Mouse (Mus musculus): Measurements from ENCODE around the gene Stx18. TPM values are rescaled to one million over a fixed set of nuclear protein-coding genes. Genes with fewer than 3 reads are reported as not detected.

Gene Stx18
- polyA plus RNA-seq, 1 experiment from 2014 or later = 22.4 TPM

GRCm38 (mm10) chr5:38137163-38137562 is 98.6 kb downstream of the Stx18 start:
- no peak overlapping the region for H3K9ac ChIP-seq (ENCODE audit: low read depth, low read length)
- H3K27ac ChIP-seq (ENCODE audit: low read depth, low read length) = no peak overlapping the region
- no peaks in the 10 kb centered on the region for H3K9me3 ChIP-seq (ENCODE audit: control insufficient read depth)
- ATAC-seq = no peak
- H3K4me1 ChIP-seq (replicated peaks; ENCODE audit: control insufficient read depth, insufficient read depth, low read length) = no peaks in the 10 kb centered on the region
- no peaks in the 10 kb centered on the region for H3K27me3 ChIP-seq (replicated peaks; ENCODE audit: control insufficient read depth, insufficient read depth, low read length)
- no peak overlapping the region for H3K4me3 ChIP-seq (ENCODE audit: low read depth, low read length)
- TF ChIP-seq CTCF (IDR thresholded peaks at IDR 0.05; ENCODE audit: low read depth) = no peak
- 84% methylated on average over 9 of the region's 9 CpGs for WGBS
- H3K36me3 ChIP-seq (ENCODE audit: control insufficient read depth, insufficient read depth) = peaks cover 9% of the 10 kb centered on the region
- no peak overlapping the region for H3K4me2 ChIP-seq (replicated peaks; ENCODE audit: low read depth)

- WGBS = 76% methylated on average over 6 of the region's 6 CpGs
- peaks cover 12% of the 10 kb centered on the region for H3K36me3 ChIP-seq (ENCODE audit: control insufficient read depth, insufficient read depth)
- ATAC-seq = no peak
Measured at GRCm38 (mm10) chr5:38140893-38141292, 102.4 kb downstream of the Stx18 start.

GRCm38 (mm10) chr5:38146524-38146923 is 108.0 kb downstream of the Stx18 start:
- Histone ChIP-seq H3K27me3 (replicated peaks; ENCODE audit: control insufficient read depth, insufficient read depth, low read length) (no peaks in the 10 kb centered on the region), H3K9me3 (ENCODE audit: control insufficient read depth) (no peaks in the 10 kb centered on the region), H3K9ac (ENCODE audit: low read depth, low read length) (no peak overlapping the region), H3K27ac (ENCODE audit: low read depth, low read length) (no peak overlapping the region), H3K4me3 (ENCODE audit: low read depth, low read length) (no peak overlapping the region), H3K4me1 (replicated peaks; ENCODE audit: control insufficient read depth, insufficient read depth, low read length) (no peaks in the 10 kb centered on the region), H3K4me2 (replicated peaks; ENCODE audit: low read depth) (no peak overlapping the region), H3K36me3 (ENCODE audit: control insufficient read depth, insufficient read depth) (peaks cover 8% of the 10 kb centered on the region; the same call in 1 of the 2 replicates)
- WGBS = 74% methylated on average over 6 of the region's 6 CpGs
- no peak for ATAC-seq
- no peak for TF ChIP-seq CTCF (IDR thresholded peaks at IDR 0.05; ENCODE audit: low read depth)

More at GRCm38 (mm10) chr5:38140893-38141292, 102.4 kb downstream of the Stx18 start:
- Histone ChIP-seq H3K27ac (ENCODE audit: low read depth, low read length) (no peak overlapping the region), H3K4me3 (ENCODE audit: low read depth, low read length) (no peak overlapping the region), H3K4me1 (replicated peaks; ENCODE audit: control insufficient read depth, insufficient read depth, low read length) (no peaks in the 10 kb centered on the region), H3K9ac (ENCODE audit: low read depth, low read length) (no peak overlapping the region), H3K4me2 (replicated peaks; ENCODE audit: low read depth) (no peak overlapping the region), H3K9me3 (ENCODE audit: control insufficient read depth) (no peaks in the 10 kb centered on the region), H3K27me3 (replicated peaks; ENCODE audit: control insufficient read depth, insufficient read depth, low read length) (no peaks in the 10 kb centered on the region)
- no peak for TF ChIP-seq CTCF (IDR thresholded peaks at IDR 0.05; ENCODE audit: low read depth)

- Histone ChIP-seq H3K9me3 (ENCODE audit: control insufficient read depth) (no peaks in the 10 kb centered on the region), H3K4me3 (ENCODE audit: low read depth, low read length) (no peak overlapping the region), H3K27ac (ENCODE audit: low read depth, low read length) (no peak overlapping the region), H3K4me1 (replicated peaks; ENCODE audit: control insufficient read depth, insufficient read depth, low read length) (no peaks in the 10 kb centered on the region), H3K36me3 (ENCODE audit: control insufficient read depth, insufficient read depth) (peaks cover 5% of the 10 kb centered on the region), H3K4me2 (replicated peaks; ENCODE audit: low read depth) (no peak overlapping the region), H3K27me3 (replicated peaks; ENCODE audit: control insufficient read depth, insufficient read depth, low read length) (no peaks in the 10 kb centered on the region), H3K9ac (ENCODE audit: low read depth, low read length) (no peak overlapping the region)
- WGBS = 22% methylated on average over 3 of the region's 3 CpGs
- no peak for ATAC-seq
- no peak for TF ChIP-seq CTCF (IDR thresholded peaks at IDR 0.05; ENCODE audit: low read depth)
Measured at GRCm38 (mm10) chr5:38151264-38151663, 112.7 kb downstream of the Stx18 start.

GRCm38 (mm10) chr5:38152201-38153108 is 113.9 kb downstream of the Stx18 start:
- Histone ChIP-seq H3K4me1 (replicated peaks; ENCODE audit: control insufficient read depth, insufficient read depth, low read length) (no peaks in the 10 kb centered on the region), H3K4me2 (replicated peaks; ENCODE audit: low read depth) (no peak overlapping the region), H3K27me3 (replicated peaks; ENCODE audit: control insufficient read depth, insufficient read depth, low read length) (no peaks in the 10 kb centered on the region), H3K36me3 (ENCODE audit: control insufficient read depth, insufficient read depth) (peaks cover 5% of the 10 kb centered on the region), H3K4me3 (ENCODE audit: low read depth, low read length) (no peak overlapping the region), H3K9me3 (ENCODE audit: control insufficient read depth) (no peaks in the 10 kb centered on the region), H3K9ac (ENCODE audit: low read depth, low read length) (no peak overlapping the region), H3K27ac (ENCODE audit: low read depth, low read length) (no peak overlapping the region)
- TF ChIP-seq CTCF (IDR thresholded peaks at IDR 0.05; ENCODE audit: low read depth) = no peak
- WGBS = 85% methylated on average over 9 of the region's 10 CpGs
- no peak for ATAC-seq

- TF ChIP-seq CTCF (IDR thresholded peaks at IDR 0.05; ENCODE audit: low read depth) = no peak
- Histone ChIP-seq H3K4me2 (replicated peaks; ENCODE audit: low read depth) (no peak overlapping the region), H3K27ac (ENCODE audit: low read depth, low read length) (no peak overlapping the region), H3K4me3 (ENCODE audit: low read depth, low read length) (no peak overlapping the region), H3K27me3 (replicated peaks; ENCODE audit: control insufficient read depth, insufficient read depth, low read length) (peaks cover 5% of the 10 kb centered on the region; the same call in 1 of the 2 replicates), H3K9me3 (ENCODE audit: control insufficient read depth) (no peaks in the 10 kb centered on the region), H3K36me3 (ENCODE audit: control insufficient read depth, insufficient read depth) (peaks cover 5% of the 10 kb centered on the region), H3K9ac (ENCODE audit: low read depth, low read length) (no peak overlapping the region), H3K4me1 (replicated peaks; ENCODE audit: control insufficient read depth, insufficient read depth, low read length) (no peaks in the 10 kb centered on the region)
- 93% methylated on average over 5 of the region's 5 CpGs for WGBS
- ATAC-seq = no peak
Measured at GRCm38 (mm10) chr5:38153636-38154035, 115.1 kb downstream of the Stx18 start.
